Mouse (Mus musculus) adrenal gland, adult 18-20 months (tissue): ENCODE measurements around the gene Sik2. TPM values are rescaled to one million over a fixed set of nuclear protein-coding genes. Genes with fewer than 3 reads are reported as not detected.
A peak's percentile ranks its signal among the peaks of the same experiment; 100 is the strongest.

ENCODE experiments used
- DNase-seq, 2 experiments: peaks; one replicate each; pipeline ENCODE4 v3.0.0; 2021 to 2022; ENCODE audit warnings: low spot score in 2 of 2
- long read RNA-seq, 2 experiments: library from polyadenylated mRNA; stranded (forward); transcript quantifications; one replicate each; pipeline ENCODE4 v2.0.0; 2021
- total RNA-seq, 2 experiments: library from RNA; stranded (reverse); gene quantifications; 1 replicate in 1 of 2; 2 replicates in 1 of 2; pipeline ENCODE4 v1.2.3; 2021

Sik2 gene
- 100 to 1,000 TPM; 120 to 197 TPM for total RNA-seq
- long read RNA-seq, experiment 1, full-length matches to known transcripts, result 19 of 39 reads
- long read RNA-seq, experiment 1, partial matches to known transcripts, result 15 of 39 reads
- long read RNA-seq, experiment 1, other reads (novel, unspliced or antisense), result 5 of 39 reads
- long read RNA-seq, experiment 2, partial matches to known transcripts, result 2 of 6 reads
- long read RNA-seq, experiment 2, other reads (novel, unspliced or antisense), result 4 of 6 reads

- DNase-seq, result peak; percentile 88 to 89
Measured at GRCm38 (mm10) chr9:51008841-51009655, at the start of gene Sik2. Gene Sik2, minus strand, starts transcription at chr9:51009073.

DNA sequence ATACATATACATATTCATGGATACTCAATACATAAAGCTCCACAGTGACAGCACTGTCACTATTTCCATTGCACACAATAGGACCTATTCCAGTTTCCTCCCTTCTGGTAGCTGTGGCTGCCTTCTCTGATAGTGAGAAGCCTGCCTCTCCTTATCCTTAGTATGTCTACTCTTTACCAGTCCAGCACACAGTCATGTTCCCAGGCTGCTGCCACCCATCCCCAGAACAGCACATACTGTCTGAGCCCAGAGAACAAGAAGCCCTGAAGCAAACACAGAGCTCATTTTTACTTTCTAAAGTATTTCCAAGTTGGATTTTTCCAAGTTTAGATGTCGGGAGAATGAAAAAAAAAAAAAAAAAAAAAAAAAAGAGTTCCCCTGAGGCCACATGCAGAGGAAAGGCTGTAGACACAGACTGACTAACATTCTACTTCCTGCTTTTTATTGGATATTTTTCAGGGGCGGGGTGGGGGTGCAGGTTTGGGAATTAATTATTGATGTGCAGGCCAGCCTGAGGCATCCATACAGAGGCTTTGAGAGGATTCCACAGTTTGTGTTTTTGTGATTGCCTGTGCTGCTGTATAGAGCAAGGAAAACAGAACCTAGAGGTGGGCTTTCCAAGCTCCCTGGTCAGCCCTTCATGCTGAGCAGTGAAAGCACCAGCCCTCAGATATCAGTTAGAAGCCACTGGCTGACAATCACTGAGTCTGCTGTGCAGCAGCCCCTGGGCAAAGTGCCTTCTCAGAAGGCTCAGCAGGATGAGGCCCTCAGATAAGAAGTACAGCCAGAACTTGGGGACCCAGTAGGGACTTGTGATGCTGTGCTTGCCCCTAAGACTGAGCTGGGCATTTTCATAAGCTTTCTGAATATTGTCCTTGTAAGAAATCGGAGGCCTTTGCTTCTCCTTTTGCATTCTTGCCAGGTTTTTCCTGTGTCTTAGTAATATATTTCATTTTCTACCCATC, 47.8 kb upstream of the Sik2 start:
- no peak for DNase-seq

DNA sequence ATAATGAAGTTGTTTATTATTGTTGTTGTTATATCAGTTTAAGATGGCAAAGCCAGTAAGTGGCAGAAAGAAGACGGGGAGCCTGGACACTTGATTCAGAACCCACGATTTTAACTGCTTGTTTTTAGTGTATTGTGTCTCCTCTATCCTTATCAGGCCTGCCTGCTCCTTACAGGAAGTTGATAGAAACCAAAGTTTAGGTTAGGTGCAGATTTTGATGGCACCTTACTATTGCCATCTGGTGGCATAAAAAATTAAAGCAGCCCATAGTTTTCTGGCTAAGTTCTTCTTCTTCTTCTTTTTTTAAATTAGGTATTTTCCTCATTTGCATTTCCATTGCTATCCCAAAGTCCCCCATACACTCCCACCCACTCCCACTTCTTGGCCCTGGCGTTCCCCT, 43.3 kb upstream of the Sik2 start:
- no peak for DNase-seq

- DNase-seq, result no peak
Measured at GRCm38 (mm10) chr9:51042136-51042535, 33.3 kb upstream of the Sik2 start.

DNA sequence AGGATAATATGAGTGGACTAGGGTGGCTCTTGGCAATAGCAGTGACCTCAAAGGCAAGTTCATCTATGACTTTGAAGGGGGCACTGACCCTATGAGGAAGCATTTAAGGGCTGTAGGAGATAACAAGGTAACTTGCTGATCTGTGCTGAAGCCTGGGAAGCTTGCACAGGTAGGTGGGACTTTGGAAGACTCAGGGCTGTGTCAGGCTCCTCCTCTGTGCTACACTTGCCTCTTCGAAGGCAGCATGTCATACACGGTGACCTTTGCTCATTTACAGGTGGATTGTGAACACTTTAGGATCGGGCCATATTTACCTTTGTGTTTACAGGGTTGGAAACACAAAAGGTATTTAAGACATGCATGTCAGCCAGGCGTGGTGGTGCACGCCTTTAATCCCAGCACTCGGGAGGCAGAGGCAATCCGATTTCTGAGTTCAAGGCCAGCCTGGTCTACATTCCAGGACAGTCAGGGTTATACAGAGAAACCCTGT, 32.7 kb upstream of the Sik2 start:
- no peak for DNase-seq

- no peak for DNase-seq
Measured at GRCm38 (mm10) chr9:51032785-51033529, 24.1 kb upstream of the Sik2 start.

- DNase-seq, result no peak
Measured at GRCm38 (mm10) chr9:51032291-51032690, 23.4 kb upstream of the Sik2 start.

DNA sequence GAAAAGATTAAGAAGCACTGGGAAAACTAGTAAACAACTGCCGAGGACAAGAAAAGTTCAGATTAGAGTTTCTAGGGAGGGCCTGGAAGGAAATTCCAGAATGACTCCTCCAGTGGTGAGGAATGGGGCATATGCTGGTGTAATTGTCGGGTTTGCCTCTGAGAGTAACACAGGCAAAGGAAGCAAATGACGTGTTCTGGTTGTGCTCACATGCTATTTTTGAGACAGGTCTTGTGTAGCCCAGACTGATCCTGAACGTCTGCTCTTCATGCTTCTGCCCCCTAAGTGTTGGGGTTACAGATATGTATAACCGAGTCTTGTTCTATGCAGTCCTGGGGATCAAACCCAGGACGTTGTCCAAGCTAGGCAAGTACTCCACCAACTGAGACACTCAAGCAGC, 22.7 kb upstream of the Sik2 start:
- DNase-seq, result no peak

DNA sequence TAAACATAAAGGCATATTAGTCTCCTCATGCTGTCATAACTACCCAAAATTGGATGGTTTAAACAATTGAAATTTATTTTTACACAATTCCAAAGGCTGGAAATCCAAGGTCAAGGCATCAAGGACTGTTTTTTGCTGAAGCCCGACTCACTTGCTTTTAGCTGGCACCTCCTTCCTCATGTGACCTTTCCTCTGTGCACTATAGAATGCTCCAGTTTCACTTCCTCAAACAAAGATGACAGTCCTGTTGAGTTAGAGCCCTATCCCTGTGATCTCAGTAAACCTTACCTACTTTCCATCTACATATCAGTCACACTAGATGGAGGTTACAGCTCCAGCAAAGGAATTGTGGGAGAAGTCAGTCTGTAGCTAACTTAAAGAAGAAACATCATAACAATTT, 21.3 kb upstream of the Sik2 start:
- DNase-seq, result no peak

DNA sequence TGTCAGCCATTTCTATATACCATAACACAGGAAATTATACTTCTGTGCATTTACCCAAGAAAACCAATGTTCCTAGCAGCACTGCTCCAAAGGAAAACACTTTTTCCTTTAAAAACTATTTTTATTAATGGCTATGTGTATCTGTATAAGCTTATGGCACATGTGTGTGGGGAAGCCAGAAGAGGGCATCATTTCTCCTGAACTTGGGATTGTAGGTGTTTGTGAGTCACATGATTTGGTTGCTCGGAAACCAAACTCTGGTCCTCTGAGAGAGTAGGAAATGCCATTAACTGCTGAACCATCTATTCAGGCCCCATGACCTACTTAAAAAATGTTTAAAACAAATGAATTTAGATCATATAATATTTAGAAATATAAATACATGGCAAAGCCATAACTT, 18.1 kb upstream of the Sik2 start:
- no peak for DNase-seq

DNA sequence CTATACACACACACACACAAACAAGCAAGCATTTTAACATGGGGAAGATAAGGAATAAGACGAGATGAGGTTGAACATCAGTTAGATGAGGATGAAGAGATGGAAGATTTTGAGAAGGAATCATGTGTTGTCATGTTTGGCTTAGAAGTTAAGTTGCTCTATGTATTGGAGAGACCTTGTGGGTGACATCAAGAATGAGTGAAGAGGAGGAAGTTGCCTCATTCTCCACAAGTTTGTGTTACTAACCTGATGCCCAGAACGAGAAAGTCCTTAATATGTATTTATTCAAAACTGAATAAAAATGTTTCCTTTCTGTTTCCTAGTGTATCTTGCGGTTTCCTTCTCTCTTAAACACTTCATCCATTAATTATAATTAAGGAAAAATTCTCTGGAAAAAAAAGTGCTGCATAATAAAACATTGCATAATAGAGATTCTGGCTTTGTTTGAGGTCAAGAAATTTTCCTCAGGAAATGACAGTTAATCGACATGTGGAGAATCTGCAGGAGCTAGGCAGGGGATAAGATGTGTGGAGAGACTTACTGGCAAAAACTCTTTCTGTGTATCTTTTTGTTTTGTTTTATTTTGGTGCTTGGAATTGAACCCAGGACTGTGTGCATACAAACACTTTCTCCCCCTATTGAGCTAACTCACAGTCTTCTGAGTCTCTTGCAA, 12.4 kb upstream of the Sik2 start:
- DNase-seq, result no peak

- DNase-seq, result no peak
Measured at GRCm38 (mm10) chr9:51020351-51020750, 11.5 kb upstream of the Sik2 start.

DNA sequence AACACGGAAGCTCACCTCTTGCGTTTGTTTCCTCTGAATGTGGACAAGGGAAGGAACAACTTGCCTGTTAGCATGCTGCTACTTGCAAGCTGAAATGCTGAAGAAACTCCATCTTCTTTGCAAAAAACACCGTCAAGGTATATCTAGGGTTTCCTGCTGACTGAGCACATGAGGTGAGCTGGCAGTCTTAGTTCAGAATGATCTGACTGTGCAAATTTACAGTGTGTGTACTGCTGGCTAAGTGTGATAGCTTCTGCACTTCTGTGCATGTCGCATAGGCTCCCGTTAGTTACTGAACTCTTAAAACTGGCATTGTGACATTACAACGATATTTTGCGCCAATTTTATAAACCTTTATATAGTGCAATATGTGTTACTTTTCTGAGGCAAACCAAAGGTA, 10.8 kb upstream of the Sik2 start:
- DNase-seq, result no peak

DNA sequence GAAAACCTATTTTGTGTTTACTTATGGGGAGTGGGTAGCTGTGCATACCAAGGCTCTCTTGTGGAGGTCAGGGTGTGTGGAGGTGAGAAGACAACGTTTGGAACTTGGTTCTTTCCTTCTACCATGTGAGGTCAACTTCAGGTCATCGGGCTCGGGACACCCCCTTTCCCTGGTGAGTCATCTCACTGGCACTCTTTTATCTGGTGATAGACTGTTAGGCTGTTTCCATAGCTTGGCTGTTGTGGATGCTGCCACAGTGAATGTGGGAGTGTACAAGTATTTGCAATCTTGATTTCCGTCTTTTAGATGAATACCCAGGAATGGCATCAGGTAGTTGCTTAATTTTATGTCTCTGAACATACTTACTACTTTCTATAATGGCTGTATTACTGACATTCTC, 6.9 kb upstream of the Sik2 start:
- DNase-seq, result no peak

DNA sequence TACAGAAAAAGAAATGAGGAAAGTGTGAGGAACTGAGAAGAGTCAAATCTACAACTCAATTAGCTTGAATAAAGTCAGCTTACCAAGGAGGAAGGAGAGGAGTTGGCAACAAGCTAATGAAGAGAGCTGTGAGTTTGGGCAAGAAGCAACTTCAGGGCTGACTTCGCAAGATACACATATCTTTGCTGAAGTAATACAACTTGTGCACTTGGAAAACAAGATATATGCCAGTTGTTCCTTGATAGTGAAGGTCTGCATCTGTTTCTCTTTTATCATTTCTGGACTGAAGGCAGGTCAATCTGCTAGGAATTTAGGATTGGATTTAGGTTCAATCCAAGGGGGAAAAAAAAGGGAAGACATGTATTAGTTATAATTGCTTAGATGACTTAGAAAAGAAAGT, 4.8 kb upstream of the Sik2 start:
- no peak for DNase-seq

DNA sequence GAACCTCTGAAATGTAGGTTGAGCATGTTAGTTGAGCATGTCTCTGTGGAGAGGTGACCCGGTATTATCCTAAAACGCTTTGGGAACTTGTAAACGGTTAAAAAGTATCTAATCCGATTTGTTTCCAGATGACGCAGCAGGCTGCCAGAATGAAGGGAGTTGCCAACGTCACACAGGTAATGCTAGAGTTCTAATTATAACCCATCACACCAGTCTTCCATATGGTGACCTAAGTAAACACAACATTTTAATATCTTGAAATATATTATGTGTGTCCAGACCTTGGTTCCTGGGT, 730 bp upstream of the Sik2 start:
- no peak for DNase-seq

- no peak for DNase-seq
Measured at GRCm38 (mm10) chr9:51008068-51008840, 619 bp downstream of the Sik2 start.

DNA sequence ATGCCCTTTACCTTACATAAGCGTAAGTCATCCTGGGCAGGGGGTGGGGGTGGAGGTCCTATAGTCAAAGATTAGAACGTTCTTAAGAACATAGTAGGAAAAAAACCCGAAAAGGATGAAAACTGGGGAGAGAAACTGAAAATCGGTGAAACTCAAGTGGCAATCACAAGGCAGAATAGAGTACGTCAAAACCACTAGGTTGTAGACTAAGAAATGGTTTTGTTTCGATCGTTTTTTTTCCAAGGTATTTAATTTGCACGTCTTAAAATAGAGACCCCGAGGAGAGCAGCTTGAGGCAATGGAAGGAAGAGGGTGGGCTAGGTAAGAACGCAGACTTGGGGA, 1.2 kb downstream of the Sik2 start:
- DNase-seq, result no peak

- DNase-seq, result peak; percentile 53 to 62
Measured at GRCm38 (mm10) chr9:51006846-51007245, 2.0 kb downstream of the Sik2 start.

GRCm38 (mm10) chr9:51004062-51004461, 4.8 kb downstream of the Sik2 start:
- DNase-seq, result no peak
